Mouse (Mus musculus): ENCODE measurements around the gene Alg9. TPM values are rescaled to one million over a fixed set of nuclear protein-coding genes. Genes with fewer than 3 reads are reported as not detected.

Gene Alg9
- polyA plus RNA-seq, 1 experiment, result 22.0 TPM

DNA sequence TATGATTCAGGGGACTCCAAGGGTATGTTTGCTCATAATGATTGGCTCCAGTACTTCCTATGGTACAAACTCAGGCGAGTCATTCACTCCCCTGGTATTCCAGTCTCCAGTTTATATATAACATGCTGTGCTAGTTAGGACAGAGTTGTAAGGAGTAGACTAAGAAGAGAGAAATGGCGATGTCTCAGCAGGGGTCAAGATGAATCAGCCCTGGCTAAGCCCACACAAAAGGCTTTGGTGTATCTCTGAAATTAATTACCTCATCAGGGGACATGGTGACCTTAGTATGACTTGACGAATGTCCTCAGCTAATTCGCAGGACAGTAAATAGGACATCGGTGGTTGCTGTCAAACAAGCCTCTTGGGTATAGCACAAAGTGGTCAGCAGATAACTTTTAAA is 18.1 kb upstream of the Alg9 start:
- DNase-seq (ENCODE audit: low spot score), result no peak

DNA sequence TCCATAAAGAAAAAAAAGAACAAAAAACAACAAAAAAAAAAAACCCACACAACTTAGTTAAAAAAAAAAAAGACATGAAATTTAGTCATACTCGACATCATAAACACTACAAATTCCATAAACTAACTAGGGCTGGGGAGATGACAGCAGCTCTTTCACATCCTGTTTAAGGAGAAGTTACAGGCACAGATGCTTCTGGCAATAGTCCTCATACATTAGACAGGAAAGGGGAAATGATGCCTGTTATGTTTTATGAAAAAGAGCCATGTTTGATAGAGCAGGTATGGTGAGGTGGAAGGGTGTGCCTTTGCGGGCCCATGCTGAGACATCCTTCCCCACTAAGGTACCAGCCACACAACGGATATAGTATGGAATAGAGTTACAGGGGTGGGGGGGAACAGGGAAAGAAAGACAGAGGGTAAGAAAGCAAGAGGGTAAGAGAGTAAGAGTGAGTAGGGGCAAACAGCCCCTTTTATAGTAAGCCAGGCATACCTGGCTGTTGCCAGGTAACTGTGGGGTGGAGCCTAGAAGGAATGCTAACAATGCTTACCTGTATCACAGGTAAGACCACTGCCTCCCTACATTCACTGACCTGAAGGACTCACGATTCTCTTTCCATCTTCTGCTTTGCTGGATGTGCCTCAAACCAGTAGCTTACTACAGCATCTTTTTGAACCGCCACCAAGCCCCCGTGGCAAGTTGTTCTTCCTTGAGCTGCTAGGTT is 13.1 kb upstream of the Alg9 start:
- no peak for DNase-seq (ENCODE audit: low spot score)

DNA sequence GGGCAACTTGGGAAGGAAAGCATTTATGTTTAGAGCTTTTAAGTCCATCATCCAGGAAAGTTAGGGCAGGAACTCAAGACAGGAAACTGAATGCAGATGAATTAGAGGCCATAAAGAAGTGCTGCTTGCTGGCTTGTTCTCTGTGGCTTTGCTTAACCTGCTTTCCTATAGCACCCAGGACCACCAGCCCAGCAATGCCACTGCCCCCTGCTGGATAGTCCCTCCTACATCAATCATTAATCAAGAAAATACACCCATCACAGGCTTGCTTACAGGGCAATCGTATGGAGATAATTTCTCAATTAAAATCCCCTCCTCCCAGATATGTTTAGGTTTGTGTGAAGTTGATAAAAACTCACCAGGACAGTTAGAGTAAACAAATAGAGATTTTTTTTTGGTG is 11.5 kb upstream of the Alg9 start:
- no peak for DNase-seq (ENCODE audit: low spot score)

DNA sequence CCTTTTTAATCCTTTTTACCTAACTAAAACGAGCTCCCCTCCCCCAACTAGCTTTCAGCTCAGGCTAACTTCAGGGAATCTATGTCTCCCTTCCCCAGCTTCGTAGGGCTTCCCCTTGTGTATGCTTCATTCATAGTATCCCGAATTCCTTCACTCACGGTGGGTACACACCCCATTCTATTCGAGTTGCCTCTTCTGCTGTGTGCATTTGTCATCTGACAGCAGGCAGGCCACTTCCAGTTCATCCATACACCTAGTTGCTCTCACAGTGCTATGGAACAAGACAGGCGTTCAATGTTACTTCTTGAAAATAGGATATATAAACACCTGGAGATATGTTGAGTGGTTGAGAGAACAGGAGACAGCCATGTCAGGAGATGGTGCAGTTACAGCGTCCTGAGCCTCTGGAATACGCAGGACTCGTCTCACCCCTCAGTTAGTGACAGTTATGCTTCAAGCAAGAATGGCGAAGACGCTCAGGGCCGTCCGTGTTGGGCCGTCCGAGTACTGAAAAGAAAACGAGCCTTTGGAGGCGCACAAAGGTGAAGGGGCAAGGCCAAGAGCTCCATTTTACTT is 7.2 kb upstream of the Alg9 start:
- DNase-seq (ENCODE audit: low spot score), result no peak

DNA sequence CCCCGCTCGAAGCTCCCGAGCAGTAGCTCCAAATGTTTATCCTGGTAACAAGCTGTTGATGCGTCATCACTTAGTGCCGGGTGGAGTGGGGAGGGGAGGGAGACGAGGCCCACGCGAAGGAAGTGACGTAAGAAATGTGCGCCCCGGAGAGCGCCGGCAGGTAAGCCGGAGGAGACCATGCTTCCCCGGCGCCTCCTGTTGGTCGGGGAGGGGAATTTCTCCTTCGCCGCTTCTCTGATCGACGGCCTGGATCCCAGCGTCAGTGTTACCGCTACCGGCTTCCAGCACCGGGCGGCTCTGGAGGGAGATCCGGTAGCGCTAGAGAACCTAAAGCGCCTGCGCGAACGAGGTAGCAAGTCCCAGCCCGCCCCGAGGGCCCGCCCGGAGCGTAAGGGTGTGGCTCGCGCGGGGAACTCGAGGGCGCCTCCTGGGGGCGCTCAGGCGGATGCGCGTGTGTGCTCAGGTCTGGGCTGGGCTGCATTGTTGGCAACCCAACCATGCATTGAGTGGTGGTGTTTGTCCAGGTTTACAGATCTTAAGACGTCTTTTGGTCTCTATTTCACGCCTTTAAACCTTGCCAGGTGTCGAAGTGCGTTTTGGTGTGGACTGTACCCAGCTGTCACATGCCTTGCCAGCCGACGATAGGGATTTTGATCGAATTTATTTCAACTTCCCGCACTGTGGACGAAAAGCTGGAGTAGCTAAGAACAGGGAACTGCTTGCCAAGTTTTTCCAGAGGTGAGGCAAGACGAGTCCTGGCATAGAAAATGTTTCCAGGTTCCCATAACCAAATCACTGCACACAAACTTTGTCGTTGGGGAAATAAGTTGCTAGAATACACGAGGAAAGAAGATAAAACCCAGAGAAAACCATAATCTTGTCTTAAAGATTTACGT is 6.5 kb upstream of the Alg9 start, which contains the start of gene Fdxacb1:
Gene Fdxacb1, plus strand, starts transcription at position 130 of the 896 bp plus-strand sequence.
- DNase-seq (ENCODE audit: low spot score), result peak; percentile 92

DNA sequence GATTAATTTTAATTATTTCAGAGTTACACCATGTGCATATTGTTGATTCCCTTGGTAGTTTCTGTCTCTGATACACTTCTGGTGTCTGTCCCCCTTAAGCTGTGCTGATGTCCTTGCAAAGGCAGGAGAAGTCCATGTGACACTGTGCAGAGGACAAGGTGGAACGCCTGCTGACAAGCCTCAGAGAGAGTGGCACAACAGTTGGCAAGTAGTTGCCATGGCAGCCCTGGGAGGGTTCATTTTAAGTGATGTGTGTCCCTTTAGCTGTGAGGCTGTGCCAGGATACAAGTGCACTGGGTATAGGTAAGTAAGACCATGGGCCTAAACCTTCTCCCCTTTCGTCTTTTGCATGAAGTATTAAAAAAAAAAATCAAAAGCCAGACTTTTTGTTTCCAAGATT is 4.8 kb upstream of the Alg9 start:
- DNase-seq (ENCODE audit: low spot score), result no peak

DNA sequence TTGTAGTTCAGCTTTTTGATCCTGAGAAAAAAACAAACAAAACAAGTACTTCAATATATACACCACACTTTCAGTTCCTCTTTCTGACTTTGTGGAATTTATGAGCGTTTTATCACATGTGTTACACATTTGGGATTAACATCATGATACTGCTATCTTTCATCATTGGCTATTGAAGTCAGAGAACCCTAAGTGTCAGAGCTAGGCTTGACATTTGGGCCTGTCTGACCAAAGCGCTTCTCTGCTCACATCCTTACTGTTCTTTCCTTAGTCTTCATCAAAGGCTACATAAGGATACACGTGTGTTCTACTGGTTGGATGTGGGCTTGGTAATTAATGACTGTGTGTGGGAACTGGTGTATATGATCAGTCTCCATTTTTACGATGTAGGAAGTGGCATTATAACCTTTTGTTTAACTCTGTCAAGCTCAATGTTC is 775 bp upstream of the Alg9 start:
- DNase-seq (ENCODE audit: low spot score), result no peak

DNA sequence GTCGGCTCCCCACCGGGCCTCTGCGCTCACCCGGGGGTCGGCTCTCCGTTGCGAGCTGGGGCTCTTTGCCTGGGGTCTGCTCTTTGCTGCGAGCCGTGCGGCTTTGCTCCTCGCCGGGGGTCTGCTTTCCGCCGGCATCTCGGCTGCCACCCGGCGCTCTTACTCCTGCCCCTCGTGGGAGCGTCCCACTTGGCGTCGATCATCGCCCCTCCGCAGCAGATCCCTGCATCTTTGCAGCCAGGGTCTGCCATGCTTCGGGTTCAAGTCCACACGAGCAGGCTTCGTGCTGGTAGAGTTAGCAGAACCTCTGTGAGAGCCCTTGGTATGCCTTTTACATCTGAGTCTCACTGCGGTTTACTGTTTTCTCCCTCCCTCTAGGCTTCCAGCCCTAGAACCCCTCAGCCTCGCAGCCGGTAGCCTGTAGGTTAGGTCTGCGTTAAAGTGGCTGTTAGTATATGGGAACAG is 875 bp downstream of the Alg9 start:
- no peak for DNase-seq (ENCODE audit: low spot score)

DNA sequence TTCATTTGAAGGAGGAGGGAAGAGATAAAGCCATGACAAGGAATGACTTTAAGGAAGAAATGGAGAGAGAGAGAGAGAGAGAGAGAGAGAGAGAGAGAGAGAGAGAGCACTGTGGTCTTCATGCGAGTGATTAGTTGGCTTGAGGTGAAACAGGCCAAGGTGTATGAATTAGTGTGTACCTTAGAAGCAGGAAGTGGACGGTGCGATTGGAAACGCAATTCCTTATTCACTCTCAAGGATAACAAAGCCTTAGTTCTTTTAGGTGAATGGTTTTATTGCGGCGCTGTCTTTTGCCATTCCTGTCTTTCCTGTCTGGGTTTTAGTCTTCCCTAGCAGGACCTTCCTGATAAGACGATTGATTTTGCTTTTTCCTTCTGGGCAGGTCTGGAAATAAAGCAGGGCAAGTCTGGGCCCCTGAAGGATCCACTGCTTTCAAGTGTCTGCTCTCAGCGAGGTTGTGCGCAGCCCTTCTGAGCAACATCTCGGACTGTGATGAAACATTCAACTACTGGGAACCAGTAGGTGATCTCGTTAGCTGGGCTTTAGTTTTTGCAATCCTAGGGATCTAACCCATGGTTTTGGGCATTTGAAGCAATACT is 1.4 kb downstream of the Alg9 start:
- DNase-seq (ENCODE audit: low spot score), result no peak

DNA sequence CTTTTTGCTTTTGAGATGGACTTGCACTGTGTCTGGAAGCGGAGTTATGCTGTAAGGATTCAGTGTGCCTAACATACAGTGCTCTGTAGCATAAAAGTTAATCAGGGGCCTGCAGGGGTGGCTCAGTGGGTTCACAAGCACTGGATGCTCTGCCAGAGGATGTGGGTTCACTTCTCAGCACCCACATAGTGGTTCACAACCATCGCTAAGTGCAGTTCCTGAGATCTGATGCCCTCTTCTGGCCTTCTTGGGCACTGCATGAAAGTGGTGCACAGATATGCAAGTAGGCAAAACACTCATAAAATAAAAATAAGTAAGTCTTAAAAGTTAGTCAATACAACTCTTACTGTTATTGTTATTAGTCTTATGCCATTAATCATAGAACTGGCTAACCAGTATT is 7.3 kb downstream of the Alg9 start:
- no peak for DNase-seq (ENCODE audit: low spot score)

DNA sequence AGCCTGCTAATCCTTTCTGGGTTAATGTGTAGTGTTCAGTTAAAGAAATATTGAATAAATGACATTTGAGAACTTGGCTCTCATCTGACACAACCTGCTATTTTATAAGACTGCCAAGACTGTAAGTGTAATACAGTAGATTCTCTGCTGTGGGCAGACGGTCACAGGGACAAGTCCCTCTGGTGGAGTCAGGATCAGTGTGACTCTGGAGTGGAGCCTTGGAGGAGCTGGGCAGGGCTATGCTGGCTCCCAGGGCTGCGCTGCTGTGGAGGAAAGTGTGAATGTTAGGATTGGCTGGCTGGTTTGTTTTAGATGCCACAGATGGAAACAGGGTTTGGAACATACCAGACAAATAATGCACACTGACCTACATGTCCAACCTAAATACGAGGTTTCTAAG is 20.4 kb downstream of the Alg9 start:
- DNase-seq (ENCODE audit: low spot score), result no peak

DNA sequence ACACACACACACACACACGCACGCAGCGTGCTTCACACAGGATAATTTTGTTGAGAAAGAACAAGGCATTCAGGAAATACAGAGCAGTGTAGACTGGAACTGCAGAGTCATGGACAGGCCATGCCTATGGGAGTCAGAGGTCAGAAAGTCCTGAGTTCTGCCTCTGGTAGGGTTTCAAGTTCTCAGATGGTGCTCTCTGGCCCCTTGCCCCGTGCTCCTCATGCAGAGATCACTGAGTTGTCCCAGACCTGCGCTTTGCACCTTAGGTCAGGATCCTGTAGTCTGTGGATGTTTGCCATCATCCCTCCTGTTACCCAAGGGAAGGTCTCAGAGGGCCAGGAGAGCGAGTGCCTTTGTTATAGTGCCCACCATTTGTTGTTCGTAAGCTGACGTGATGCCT is 22.0 kb downstream of the Alg9 start:
- no peak for DNase-seq (ENCODE audit: low spot score)

DNA sequence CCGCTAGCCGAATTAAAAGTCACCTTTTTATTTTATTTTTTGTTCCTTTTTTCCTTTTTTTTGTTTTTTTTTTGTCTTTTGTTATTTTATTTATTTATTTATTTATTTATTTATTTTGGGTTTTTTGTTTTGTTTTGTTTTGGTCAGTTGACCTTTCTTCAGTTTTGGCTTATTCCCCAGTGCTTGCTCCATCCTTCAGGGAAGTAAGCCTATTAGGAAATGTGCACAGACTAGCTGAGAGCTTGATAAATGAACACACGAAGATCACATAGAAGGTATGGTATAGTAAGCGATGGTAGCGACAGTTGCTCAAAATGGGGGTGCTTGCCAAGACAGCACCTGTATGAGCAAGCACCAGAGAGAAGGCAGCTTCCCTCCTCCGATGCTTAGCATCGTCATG is 22.8 kb downstream of the Alg9 start:
- no peak for DNase-seq (ENCODE audit: low spot score)

DNA sequence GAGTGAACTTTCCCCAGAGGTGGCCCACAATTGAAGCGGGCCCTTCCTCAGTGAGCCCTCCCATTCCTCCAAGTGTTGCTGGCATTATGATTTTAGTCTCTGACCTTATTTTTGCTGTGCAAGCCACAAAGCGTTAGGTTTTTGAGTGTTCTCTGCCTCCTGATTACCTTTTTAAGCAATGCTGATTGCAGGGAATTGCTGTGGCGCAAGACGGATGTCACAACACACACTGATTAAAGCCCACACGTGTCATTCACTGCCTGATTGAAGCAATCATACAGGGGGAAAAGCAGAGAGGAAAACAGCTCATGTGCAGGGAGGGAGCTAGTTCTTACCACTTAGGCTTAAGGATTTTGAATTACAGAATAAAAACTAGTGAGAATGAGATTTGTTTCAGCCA is 23.5 kb downstream of the Alg9 start:
- no peak for DNase-seq (ENCODE audit: low spot score)

DNA sequence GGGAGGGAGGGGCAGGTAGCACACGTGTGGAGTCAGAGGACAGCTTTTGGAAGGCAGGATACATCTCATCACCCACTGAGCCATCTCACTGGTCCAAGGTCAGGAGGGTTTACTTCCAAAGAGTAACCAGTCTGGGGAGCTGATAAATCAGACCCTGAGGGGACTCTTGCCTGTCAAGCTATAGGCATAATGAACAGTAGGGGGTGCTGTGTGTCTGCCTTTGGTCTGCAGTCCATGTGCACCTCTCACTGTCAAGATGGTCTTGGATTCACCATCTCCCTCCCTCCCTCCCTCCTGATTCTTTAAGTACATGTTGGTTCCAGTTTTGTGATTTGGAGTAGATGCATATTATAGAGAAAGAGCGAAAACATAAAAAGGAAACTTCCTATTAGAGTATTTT is 26.2 kb downstream of the Alg9 start:
- no peak for DNase-seq (ENCODE audit: low spot score)

DNA sequence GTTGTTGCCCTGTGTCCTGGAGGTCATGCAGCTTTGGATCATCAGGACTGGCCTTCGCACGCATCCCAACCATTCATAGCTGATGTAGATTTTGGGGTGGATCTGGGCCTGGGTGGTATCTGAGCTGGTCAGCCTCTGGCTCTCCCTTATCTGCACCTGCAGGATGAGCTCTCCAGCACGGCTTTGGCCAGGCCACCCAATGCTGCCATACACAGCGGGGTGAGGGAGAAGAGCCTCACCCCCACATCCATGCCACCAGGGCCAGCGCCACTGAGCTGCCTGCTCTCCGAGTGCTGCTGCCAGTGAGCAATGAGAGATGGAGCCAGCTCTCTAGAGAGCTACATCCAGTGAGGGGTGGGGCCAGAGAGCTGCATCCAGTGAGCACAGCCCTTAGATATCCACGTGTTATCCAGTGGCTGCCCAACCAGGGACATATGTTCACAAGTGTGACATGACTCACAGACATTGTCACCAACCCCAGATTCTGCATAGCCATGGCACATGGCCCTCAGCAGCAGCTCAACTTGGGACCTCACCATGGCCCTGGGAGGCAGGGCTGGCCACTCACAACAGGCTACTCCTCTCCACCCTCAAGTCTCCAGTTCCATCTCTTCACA is 28.3 kb downstream of the Alg9 start:
- no peak for DNase-seq (ENCODE audit: low spot score)

DNA sequence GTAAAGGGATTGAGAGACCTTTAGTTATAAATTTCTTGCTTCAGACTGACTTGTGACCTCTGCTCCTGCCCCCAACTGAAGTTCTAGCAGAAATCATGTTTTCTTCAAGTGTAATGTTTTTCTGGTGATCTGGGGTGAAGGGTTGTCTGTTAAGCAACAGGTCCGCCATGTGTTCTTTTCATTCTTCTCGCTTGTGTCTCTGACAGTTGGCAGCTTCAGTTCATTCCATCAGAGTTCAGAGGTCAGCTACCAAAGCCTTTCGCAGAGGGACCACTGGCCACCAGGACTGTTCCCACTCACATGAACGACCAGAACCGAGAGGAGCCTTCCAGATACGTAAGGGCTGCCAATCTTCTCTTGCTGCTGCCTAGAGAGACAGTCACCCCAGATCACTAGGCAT is 33.7 kb downstream of the Alg9 start:
- no peak for DNase-seq (ENCODE audit: low spot score)

DNA sequence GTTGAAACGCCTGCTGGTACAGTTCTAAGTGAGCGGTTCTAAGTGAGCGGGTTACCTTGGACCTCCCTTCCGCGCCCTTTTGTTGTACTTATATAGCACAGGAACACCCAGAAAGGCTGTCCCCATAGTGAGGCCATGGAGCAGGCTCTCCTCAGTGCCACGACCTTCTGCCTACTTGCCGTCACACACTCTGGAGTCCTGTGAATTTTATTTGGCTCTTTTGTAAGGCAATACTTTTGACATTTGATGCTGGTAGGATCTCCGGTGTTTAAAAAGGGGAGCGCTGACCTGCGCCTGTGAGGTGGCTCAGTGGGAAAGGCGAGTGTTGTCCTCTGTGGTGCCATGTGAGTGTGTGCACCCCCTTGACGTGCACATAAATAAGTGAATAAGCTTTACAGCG is 34.3 kb downstream of the Alg9 start:
- no peak for DNase-seq (ENCODE audit: low spot score)

DNA sequence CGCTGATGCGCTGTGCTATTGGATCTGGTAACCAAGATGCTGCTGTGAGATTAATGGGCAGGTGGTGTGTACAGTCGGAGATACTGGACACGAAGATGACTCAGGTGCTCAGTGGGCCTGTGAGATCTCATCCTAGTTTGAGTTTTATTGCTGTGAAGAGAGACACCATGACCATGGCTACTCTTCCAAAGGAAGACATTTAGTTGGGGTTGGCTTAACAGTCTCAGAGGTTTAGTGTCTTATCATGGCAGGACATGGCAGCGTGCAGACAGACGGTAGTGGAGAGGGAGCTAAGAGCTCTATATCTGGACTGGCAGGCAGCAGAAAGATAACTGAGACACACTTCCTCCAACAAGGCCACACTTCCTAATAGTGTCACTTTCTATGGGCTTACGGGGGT is 36.4 kb downstream of the Alg9 start:
- DNase-seq (ENCODE audit: low spot score), result no peak

DNA sequence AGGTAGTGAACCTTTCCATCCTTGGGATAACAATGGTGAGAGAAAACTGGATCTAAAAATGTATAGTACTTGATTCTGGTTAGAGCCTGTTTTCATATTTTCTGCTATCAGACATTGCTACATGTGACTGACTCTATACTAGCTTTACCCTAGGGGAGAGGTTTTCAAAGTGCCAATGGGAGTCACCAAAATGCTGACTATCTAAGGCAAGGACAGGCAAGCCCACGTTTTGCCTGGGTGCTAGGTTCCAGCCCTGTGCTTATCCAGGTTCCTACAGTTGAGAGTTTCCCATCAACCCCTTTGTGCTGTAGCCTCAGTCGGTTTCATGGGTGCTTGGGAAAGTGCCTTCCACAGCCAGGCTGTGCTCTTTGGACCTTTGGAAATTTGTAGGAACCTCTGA is 36.9 kb downstream of the Alg9 start:
- DNase-seq (ENCODE audit: low spot score), result no peak

DNA sequence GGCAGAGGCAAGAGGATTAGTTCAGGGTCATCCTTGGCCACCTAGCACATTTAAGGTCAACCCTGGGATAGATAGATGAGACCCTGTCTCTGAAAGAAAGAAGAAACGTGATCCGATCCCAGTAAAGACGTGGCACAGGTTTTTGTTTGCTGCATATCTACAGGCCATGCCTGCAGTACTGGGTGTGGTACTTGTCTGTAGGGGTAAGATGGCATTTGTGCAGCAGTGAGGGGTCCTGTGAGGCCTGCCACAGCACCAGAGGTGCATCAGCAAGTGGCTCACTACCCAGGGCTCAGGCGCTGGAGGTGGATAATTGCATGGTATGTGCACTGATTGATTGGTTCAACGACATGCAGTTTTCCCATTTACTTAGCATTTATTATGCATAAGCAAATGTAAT is 39.0 kb downstream of the Alg9 start:
- DNase-seq (ENCODE audit: low spot score), result no peak

DNA sequence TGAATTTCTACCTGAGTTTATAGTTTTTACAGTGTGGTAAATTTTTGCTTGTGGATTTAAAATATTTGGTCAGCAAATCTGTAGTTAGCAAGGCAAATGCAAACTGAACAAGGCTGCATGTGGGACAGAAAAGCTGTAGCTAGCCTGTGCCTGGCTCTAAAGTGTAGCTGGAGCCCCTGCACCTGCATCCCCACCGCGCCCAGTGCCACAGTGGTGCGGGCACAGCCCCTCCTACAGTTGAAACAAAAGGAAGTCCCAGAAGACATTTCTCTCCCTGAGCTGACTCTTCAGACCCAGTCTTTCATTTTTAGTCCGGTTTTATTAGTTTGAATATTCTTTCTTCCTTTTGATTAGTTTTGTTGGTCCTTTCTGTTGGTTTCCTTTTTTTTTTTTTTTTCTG is 40.8 kb downstream of the Alg9 start:
- DNase-seq (ENCODE audit: low spot score), result no peak

All from urinary bladder, adult 2 months (tissue).